Mouse (Mus musculus): Measurements from ENCODE around the gene Gm10447.
A peak's percentile ranks its signal among the peaks of the same experiment; 100 is the strongest.

DNA sequence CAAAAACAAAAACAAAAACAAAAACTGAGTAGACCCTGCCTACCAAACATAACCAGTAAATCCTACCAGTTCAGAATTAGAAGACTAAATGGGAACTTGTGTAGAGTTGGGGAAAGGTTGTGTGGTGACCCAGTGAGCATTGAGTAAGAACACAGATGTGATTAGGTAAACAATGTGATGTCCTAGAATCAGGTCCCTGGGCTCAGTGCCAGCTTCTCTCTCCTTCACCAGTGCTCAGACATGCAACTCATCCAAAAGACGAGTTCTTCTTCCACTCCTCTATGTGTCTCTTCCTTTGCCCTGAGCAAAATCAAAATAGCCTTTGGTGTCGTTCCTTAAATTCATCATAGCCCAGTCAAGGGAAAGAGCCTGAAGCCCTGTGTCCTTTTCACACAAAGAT, 32.1 kb downstream of the Gm10447 start:
- no peak for TF ChIP-seq MYOD1 (IDR thresholded peaks at IDR 0.05; ENCODE audit: control insufficient read depth in 1 of 3, insufficient read length in 2 of 3, low read depth in 2 of 3)
- TF ChIP-seq POLR2AphosphoS2 (IDR thresholded peaks at IDR 0.05; ENCODE audit: insufficient read length, low read depth) = peak; percentile 35
- no peak for TF ChIP-seq POLR2A (IDR thresholded peaks at IDR 0.05; ENCODE audit: insufficient read length, low read depth)
- no peak for TF ChIP-seq TCF12 (IDR thresholded peaks at IDR 0.05; ENCODE audit: insufficient read depth, poor library complexity, severe bottlenecking)
- TF ChIP-seq MAX (IDR thresholded peaks at IDR 0.05; ENCODE audit: low read depth) = no peak
- TF ChIP-seq TCF3 (IDR thresholded peaks at IDR 0.05; ENCODE audit: insufficient read length, low read depth) = no peak
- no peak for TF ChIP-seq E2F4 (IDR thresholded peaks at IDR 0.05; ENCODE audit: insufficient read depth)

Measured in myocyte (in vitro differentiated cells).